Mouse (Mus musculus) erythroblast, embryonic 14.5 days (primary cell): ENCODE data around the gene Olfr148.

ENCODE experiments used
- GATA1 ChIP-seq: IDR thresholded peaks from 2 replicates; pipeline ENCODE4 v1.6.1; 2012; ENCODE audit warnings: low read length, inconsistent platforms, mixed read lengths
- TAL1 ChIP-seq: IDR thresholded peaks from 3 replicates; pipeline ENCODE4 v1.6.1; 2012; ENCODE audit warnings: low read length, inconsistent platforms, mixed read lengths

GRCm38 (mm10) chr9:39610355-39610754 is at the start of gene Olfr148:
- TF ChIP-seq GATA1 (no peak), TAL1 (no peak)
